Mouse (Mus musculus) neural tube, embryonic 10.5 days (tissue): ENCODE measurements around the gene Per1.
A peak's percentile ranks its signal among the peaks of the same experiment; 100 is the strongest.

ENCODE experiments used
- DNase-seq: peaks from one replicate; pipeline ENCODE4 v3.0.0-alpha.2; 2017; ENCODE audit warnings: low spot score; ENCODE audit errors: extremely low spot score

Gene Per1

DNA sequence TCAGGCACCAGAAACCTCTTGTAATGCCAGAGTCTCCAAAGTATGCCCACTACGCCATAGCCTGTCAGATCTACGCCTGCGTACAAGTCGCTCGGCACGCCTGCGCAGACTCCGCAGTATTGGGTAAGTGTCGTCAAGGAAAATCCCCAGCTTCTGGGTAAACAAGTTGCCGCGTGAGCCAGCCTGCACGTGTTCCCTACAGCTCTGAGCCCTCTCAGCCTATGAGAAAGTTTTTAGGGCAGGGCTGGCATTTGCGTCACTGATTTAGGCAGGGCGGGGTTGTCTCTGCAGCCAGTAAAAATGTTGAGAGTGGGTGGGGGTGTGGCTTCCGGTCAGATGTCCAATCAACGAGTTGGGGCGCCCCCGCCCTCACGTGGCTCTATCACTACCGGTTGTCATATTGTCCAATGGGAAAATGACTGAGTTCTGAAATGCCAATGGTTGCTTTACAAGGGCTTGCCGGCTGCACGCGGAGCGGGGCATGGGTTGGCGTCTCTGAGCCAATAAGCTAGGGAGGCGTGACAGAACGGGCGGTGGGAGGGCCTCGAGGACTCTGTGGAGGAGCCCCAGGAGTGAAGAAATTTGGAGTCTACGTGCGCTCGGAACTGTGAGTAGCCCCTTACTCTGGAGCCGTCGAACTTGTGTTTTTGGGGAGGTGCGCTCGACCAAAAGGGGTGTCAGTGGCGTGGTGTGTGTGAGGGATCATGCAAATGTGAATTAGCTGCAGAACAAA is at the start of gene Per1:
TSS of gene Per1 (plus strand) at position 521 of the 733 bp plus-strand sequence.
- peak; percentile 95 for DNase-seq

DNA sequence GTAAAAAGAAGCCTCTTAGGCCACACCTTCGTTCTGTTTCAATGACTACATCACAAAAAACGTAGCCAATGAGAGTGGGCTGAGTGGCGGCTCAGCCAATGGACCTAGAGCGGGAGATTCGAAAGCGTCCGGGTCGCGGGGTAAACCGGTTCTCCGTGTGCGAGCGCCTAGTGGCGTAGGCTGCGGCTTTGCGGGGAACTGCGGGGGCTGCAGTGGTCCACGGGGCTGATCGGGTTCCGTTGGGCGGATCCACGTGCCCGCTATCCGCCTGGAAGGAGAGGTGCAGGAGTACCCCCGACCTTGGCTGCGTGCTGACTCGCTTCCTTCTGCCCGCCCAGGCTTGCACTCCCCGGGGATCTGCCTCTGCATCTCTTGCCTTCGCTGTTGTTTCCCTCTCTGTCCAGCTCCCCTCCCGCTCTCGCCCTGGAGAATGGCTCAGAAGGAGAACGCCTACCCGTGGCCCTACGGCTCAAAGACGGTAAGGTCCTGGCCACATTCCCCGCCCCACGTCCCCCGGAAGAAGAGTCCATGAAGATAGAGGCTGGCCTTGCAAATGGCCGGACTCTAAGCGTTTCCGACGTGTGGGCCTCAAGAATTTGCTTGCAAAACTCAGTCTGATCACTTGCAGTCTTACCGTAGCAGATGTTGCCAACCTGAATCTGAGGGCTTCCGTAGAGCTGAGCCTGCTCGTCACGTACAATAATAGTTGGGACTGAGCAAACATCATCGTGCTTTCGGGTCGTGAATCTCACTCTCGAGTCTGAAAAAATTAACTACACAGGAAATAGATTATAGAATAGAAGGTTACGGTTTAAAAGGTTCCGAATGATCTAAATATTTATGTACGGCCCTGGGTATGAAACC is 49.3 kb upstream of the Per1 start, which contains the start of gene Aurkb:
TSS of gene Aurkb (plus strand) at position 117 of the 864 bp plus-strand sequence.
- peak; percentile 89 for DNase-seq

DNA sequence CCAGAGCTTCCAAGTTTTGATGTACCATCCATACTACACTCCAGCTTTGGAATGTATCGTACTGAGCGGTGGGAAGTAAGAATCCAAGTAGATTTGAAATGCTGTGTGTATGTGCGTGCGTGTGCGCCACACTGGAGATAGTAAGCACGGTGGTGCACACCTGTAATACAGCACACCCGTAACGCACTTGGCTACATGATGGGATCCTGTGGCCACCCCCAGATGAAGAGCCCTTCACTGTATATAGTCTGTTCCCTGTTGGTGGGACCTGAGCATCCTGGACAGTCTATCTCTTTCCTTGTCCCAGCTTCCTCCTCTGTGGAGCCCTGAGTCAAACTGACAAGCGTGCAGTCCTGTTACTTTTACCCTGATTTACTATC is 48.6 kb upstream of the Per1 start:
- no peak for DNase-seq

DNA sequence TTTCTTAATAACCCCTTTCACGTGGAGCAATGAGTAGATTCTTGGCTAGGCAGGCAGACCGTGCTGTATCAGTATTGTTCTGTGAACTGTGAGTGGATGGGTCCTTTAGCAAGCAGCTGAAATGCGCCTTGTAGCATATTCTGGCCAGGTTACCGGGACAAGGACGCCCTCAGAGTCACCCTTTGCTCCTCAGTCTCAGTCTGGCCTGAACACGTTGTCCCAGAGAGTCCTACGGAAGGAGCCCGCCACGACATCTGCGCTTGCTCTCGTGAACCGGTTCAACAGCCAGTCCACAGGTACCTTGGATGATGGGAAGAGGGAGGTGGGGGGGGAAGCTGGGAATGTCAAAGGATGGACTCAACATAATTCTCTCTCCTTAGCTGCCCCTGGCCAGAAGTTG is 47.4 kb upstream of the Per1 start:
- no peak for DNase-seq

DNA sequence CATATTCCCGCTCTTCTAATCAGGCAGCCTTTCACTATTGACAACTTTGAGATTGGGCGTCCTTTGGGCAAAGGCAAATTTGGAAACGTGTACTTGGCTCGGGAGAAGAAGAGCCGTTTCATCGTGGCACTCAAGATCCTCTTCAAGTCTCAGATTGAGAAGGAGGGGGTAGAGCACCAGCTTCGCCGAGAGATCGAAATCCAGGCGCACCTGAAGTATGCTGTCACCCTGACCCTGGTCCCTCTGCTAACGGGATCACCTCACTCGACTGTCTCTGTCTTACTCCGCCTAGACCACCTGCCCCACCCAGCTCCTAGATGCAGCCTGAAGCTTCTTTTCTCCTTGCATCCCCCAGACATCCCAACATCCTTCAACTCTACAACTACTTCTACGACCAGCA is 46.9 kb upstream of the Per1 start:
- no peak for DNase-seq

DNA sequence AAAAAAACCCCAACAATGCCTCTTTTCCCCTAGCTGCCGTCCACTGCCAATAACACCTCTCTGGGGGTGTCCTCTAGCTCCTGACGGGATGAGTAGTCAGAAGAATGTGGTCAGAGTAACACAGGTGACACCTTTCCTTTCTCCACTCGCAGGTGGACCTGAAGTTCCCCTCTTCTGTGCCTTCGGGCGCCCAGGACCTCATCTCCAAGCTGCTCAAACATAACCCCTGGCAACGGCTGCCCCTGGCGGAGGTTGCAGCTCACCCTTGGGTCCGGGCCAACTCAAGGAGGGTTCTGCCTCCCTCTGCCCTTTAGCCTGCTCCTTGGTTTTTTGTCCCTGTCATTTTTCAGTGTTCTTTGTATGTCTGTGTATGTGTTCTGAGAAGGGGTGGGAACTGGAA is 44.3 kb upstream of the Per1 start:
- no peak for DNase-seq

DNA sequence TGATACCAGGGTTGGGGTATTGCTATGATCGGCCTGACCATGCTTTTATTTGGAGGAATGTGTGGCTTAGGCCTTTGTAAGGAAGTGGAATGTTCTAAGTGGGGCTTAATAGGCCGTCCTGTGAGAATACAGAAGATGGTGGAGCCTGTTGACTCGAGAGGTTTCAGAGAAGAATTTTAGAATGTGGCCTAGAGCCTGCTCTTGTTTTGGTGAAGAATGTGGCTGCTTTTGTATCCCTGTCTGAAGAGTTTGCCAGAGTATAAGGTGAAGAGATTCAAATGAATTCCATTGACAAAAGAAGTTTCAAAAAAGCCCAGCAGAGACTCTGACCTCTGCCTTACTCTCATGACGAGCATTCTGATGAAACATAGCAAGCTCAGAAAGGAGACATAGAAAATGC is 43.2 kb upstream of the Per1 start:
- no peak for DNase-seq

DNA sequence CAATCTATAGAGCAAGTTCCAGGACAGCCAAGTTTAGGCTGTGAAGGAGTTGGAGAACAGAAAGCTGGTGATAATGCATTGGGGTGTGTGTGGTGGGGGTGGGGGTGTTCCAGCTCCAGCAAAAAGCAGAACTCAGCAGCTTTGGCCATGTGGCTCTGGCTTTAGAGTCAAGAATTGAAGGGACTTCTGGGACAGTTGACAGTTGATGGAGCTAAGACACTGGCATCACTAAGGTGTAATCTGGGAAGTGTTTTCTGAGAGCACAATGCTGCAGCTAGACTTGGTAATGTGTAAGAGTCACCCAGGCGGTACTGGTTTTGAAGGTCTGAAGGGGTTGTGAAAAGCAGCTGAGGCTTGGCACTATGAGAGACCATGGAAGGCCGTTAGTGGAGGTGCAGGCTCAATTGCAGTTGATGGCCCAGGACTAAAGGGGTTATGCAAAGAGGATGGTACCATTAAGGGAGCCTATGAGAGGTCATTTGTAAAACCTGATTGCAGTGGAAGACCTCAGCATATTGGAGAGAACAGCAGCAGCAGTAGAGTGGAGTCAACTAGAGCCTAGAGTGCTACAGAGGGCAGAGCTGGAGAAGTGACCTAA is 42.1 kb upstream of the Per1 start:
- DNase-seq: no peak

DNA sequence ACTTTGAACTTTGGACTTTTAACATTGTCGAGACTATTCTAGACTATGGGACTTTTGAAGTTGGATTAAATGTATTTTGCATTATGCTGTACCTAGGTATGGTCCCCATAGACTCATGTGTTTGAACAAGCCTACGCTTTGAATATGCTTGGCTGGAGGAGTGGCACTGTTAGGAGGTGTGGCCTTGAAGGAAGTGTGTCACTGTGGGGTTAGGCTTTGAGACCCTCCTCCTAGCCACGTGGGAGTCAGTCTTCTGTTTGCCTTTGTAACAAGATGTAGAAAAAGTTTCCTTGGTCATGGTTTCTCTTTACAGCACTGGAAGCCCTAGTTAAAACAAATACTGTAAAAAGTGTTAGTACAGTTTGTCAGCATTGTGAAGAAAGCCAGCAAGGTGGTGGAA is 41.2 kb upstream of the Per1 start:
- DNase-seq: no peak

DNA sequence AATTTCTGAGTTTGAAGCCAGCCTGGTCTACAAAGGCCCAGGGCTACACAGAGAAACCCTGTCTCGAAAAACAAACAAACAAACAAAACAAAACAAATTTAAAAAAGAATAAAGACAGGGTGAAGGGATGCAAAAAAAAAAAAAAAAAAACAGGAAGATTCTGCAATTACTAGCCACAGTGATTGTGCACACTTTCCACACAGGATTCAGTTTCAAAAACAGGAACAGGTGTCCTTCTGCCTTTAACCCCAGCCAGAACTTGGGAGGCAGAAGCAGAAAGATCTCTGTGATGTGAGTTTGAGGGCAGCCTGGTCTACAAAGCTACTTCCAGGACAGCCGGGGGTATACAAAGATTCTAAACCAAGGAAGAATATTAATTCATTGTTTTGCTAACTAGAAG is 36.8 kb upstream of the Per1 start:
- DNase-seq: no peak

DNA sequence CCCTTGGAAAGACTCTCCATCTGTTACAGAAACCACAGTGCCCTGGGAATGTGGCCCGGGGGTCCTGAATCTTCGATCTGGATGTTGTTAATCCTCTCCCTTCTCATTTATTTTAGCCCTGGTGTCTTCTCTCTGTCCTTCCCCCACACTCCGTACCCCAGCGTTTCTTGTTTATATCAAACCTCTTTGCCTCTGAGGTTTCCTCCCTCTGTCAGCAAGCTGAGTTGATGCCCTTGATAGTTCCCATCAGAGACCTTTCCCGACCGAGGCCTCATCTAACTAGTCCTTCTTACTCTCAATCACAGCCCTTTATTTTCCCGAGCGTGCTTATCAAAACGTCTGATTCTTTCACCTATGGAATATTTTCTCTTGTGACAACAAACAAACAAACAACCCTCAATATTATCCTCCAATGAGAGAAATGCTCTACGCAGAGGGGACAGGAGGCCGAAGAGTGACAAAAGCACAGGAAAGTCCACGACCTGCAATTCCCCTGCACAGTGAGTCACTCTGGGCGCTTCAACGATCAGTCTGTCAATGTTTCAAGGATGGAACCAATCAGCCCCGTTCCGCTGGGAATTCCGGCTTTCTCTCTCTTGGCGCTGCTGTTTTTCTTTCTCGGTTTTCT is 36.2 kb upstream of the Per1 start:
- DNase-seq: no peak

DNA sequence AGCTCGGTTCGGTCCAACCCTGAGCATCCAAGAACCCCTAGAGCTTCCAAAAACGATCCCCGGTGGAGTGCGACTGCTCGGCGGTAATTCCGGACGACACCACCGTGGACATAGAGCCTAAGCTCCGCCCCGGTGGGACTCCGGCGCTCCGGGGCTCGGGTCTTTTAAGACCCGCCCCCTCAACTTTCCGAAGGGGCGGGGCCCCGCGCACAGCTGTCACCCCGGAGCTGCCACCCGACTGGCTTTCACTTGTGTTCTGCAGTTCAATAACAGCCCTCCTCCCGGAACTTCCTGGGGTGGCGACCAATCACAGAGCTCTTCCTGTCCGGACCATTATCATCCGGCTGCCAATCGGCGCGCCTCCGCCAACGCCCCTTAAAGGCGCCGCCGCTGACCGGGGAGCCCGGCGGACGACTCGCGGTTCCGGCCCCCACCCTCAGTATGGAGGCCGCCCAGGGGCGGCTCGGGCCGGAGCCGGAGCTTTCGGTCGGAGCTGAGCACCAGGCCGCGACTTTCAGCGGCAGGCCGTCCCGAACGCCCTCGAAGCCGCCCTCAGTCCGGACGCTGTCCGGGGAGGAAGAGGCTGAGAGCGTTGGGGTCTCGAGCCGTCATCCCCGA is 35.6 kb upstream of the Per1 start, which contains the start of gene Borcs6:
TSS of gene Borcs6 (plus strand) at position 361 of the 618 bp plus-strand sequence.
- DNase-seq: peak; percentile 93

DNA sequence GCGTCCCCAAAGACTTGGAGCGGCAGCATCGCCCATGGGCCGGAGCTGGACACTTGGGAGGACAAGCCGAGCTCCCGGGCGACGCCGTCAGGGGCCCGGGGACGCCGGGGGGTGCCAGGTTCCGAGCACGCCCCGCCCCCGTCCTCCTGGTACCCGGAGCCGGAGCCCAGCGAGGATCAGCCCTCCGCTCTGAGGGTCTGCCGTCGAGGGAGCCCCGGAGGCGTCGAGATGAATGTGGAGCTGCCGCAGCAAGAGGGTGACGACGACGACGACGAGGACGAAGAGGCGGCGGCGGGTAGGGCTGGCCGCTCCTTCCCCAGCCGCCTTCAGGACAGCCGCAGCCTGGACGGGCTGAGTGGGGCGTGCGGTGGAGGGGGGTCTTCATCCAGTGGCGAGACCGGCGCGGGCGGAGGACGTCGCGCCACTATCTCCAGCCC is 35.0 kb upstream of the Per1 start:
- no peak for DNase-seq

DNA sequence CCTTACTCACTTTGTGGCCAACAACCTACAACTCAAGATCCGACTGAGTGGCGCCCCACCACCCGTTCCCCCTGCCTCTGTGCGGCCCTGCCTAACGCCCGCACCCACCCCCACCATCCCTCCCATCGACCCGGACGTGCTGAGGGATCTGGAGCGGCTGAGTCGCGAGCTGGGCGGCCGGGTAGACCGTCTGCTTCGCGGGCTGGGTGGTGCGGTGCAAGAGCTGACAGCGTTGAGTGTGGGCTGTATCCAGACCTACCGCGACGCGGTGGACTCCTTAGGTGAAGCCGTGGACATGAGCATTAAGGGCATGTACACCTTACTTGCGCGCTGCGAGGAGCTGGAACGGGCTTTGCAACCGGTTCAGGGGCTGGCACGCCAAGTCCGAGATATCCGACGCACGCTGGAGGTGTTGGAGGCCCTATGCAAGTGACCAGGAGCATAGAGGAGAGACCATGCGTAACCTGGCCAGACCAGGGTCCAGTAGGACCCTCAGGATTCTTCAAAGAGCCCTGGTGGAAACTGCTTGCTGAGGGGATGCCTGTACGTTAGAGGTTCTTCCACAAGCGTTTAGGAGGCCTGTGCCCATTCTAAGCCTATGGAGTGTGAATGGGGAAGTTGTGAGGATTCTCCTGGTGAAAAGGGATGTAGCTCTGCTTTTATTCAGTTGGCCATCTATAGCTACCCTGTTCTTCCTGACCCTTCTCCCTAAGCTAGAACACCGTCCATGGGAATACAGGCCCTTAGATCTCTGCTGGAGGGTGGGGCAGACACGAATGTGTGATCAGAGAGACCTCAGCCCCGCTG is 34.4 kb upstream of the Per1 start:
- peak; percentile 53 for DNase-seq

DNA sequence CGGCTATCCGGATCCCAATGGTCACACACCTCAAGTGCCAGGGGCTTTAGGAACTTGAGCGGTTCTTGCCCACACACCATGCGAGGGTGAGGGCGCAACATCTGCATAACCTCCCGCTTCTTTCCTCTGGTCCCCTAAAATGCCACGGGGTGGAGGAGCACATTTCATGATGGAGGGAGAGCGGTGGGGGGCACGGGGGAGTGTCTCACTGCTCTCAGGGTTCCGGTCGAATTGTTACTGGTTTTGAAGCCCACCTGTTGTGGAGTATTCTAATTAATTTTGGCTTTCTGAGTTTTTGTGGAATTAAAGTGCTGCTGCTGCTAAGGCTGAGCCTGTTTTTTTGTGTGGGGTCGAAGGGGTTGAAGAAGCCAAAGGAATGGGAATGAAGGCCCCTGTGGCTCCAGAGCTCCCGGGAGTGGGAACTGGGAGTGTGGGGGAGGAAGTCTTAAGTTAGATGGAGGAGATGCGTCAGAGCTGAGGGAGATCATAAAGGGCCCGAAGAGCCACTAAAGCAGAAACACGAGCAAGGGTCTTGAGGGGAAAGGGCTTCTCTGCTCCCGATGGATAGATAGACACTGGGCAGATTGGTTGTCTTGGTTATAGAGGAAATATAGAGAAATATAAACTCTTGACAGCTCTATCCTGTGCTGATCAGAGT is 33.6 kb upstream of the Per1 start:
- peak; percentile 44 for DNase-seq

DNA sequence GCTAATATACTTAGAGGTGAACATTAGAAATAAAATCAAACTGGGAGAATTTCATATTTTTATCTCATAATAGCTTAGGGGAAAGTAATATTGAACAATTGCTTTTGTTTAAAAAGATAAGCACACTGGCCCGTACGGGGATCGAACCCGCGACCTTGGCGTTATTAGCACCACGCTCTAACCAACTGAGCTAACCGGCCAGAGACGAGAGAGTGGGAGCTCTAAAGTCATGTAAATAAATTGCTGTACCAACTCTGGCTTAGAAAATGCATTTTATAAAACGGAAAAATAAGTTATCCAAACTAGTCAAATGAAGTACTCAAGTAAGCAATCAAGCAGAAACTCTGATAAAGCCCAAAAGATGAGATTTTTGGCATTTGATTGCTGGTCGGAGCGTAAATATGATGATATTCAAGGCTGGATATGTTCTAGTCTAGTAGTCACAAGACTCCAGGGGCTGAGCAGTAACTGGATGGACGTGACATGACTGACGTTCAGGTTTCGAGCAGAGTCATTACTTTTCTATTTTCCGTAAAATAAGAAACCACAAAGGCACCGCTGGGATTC is 32.7 kb upstream of the Per1 start:
- DNase-seq: peak; percentile 78

DNA sequence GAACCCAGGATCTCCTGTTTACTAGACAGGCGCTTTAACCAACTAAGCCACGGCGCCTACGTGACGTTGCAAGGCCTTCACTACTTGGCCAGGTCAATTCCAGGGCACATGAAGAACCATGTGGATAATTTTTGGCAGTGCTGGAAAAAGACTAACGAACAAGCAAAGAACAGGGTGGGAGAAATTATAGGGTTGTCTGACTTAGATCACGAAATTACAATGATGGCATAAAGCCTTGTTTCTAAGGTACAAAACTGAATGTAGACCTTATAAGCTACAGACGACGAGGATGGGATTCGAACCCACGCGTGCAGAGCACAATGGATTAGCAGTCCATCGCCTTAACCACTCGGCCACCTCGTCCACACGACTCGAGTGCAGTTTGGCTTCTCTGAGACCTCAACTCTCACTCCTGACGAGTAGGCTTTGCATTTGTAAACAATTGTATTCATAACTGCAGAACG is 32.2 kb upstream of the Per1 start:
- DNase-seq: peak; percentile 98

DNA sequence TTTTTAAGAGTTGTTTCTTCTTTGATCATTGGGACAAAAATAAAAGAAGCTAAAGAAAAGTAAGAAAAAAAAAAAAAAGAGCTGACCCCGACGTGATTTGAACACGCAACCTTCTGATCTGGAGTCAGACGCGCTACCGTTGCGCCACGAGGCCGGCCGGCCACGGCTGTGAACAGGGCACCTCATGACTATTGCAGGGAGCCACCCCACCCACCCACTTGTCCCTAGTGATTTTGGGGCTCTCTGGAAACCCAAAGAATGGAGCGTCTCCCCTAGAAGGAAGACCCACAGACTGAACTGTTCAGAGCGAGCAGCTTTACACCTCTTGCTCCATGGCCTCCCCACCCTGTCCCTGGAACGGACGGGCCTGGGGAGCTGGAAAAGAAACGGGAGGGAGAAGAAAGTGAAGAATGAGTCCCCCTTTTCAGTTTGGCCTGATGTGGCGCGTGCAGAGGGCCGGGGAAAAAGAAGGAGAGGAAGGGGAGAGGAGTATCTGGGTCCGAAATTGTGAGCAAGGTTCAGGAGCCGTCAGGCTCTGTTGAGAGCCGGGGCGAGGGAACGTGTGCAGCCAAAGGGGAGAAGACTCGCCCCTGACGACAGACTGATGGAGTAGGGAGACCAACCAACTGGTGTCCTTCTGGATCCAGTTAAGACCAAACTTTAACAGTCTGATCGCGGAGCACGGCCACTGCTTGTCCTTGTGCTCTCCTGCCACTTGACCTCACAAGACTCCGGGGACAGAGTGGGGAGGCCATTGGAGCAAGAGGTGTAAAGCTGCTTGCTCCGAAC is 31.4 kb upstream of the Per1 start:
- peak; percentile 98 for DNase-seq
